Mouse (Mus musculus): Measurements from ENCODE around the gene Clrn1. TPM values are rescaled to one million over a fixed set of nuclear protein-coding genes. Genes with fewer than 3 reads are reported as not detected.
"Not testable (repeated sequence)": the region's sequence is repeated elsewhere in the genome, so short reads cannot be mapped to it uniquely, and the experiment has no call there.

The Clrn1 gene
- polyA plus RNA-seq, 1 experiment from 2014 or later, result 1.4 TPM

GRCm38 (mm10) chr3:58883511-58883907 lies 1.6 kb downstream of the Clrn1 start:
- Histone ChIP-seq H3K4me1 (peaks cover 12% of the 10 kb centered on the region; the same call in 1 of the 2 replicates), H3K4me2 (replicated peaks) (no peak overlapping the region), H3K9ac (replicated peaks) (no peak overlapping the region), H3K4me3 (no peak overlapping the region), H3K9me3 (no peaks in the 10 kb centered on the region), H3K27ac (replicated peaks) (no peak overlapping the region), H3K27me3 (no peaks in the 10 kb centered on the region), H3K36me3 (no peaks in the 10 kb centered on the region)
- ATAC-seq (replicated peaks), result no peak

GRCm38 (mm10) chr3:58882878-58883510 lies 2.1 kb downstream of the Clrn1 start:
- H3K27me3 ChIP-seq, result no peaks in the 10 kb centered on the region
- peaks cover 12% of the 10 kb centered on the region; the same call in 1 of the 2 replicates for H3K4me1 ChIP-seq
- no peak overlapping the region for H3K9ac ChIP-seq (replicated peaks)
- H3K4me2 ChIP-seq (replicated peaks), result no peak overlapping the region
- H3K36me3 ChIP-seq, result no peaks in the 10 kb centered on the region
- 14% methylated on average over 8 of the region's 8 CpGs for WGBS
- no peak overlapping the region for H3K4me3 ChIP-seq
- H3K9me3 ChIP-seq, result no peaks in the 10 kb centered on the region
- peak; percentile 33 for ATAC-seq (replicated peaks)
- H3K27ac ChIP-seq (replicated peaks), result no peak overlapping the region

DNA sequence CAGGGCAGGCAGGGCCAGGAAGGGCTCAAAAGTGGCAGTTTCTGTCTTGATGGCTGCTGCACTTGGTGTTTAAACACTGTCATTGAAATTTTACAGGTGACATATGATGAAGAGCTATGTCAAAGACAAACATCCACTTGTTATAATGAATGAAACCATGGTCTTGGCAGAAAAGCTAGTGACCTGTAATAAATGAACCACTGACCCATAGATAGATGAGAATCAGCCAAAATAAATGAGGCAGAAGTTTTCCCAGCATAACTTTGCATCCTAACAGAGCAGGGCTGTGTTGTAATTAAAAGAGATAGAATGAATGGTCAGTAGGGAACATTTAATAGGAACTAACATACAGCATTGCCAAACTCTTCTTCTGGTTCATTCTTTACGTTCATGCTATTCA lies 4.1 kb downstream of the Clrn1 start:
- Histone ChIP-seq H3K27ac (replicated peaks) (no peak overlapping the region), H3K4me1 (peaks cover 12% of the 10 kb centered on the region; the same call in 1 of the 2 replicates), H3K27me3 (no peaks in the 10 kb centered on the region), H3K4me3 (no peak overlapping the region), H3K9ac (replicated peaks) (no peak overlapping the region), H3K36me3 (no peaks in the 10 kb centered on the region), H3K9me3 (no peaks in the 10 kb centered on the region), H3K4me2 (replicated peaks) (no peak overlapping the region)
- 32% methylated on average over 1 of the region's 1 CpGs for WGBS
- ATAC-seq (replicated peaks), result no peak

GRCm38 (mm10) chr3:58880181-58880580 lies 5.0 kb downstream of the Clrn1 start:
- WGBS, result 68% methylated on average over 2 of the region's 2 CpGs
- Histone ChIP-seq H3K27ac (replicated peaks) (no peak overlapping the region), H3K36me3 (no peaks in the 10 kb centered on the region), H3K4me1 (peaks cover 12% of the 10 kb centered on the region; the same call in 1 of the 2 replicates), H3K4me2 (replicated peaks) (no peak overlapping the region), H3K9me3 (no peaks in the 10 kb centered on the region), H3K4me3 (no peak overlapping the region), H3K9ac (replicated peaks) (no peak overlapping the region), H3K27me3 (no peaks in the 10 kb centered on the region)
- no peak for ATAC-seq (replicated peaks)

GRCm38 (mm10) chr3:58871882-58872281 lies 13.3 kb downstream of the Clrn1 start:
- not testable (repeated sequence) for H3K4me2 ChIP-seq (replicated peaks); ATAC-seq (replicated peaks); H3K9ac ChIP-seq (replicated peaks); H3K36me3 ChIP-seq; H3K9me3 ChIP-seq; H3K27me3 ChIP-seq; H3K4me1 ChIP-seq; H3K27ac ChIP-seq (replicated peaks); H3K4me3 ChIP-seq
- WGBS, result 84% methylated on average over 2 of the region's 2 CpGs

DNA sequence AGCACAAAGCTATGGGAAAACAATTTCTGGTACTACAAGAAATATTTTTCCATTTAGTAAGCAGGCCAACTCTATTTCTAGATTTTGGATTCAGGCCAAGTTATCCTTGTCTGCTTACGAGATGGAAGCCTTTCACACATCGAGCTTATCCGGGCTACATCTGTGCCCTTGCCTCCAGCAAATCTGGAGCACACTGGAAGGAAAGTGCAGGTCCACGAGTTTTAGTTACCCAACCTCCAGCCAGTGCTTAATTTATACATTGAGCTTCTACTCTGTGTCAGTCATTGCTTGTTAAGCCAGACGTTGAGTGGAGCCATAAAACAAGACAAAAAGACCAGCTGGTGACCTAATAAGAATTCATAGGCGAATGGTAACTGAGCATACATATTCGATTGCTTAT lies 19.4 kb downstream of the Clrn1 start:
- Histone ChIP-seq H3K4me3 (no peak overlapping the region), H3K36me3 (no peaks in the 10 kb centered on the region), H3K4me2 (replicated peaks) (no peak overlapping the region), H3K9ac (replicated peaks) (no peak overlapping the region), H3K27ac (replicated peaks) (0 out of 2 replicates have a peak overlapping the region, but pooled peaks have one; percentile 1), H3K27me3 (no peaks in the 10 kb centered on the region), H3K4me1 (peaks cover 9% of the 10 kb centered on the region; the same call in 1 of the 2 replicates), H3K9me3 (no peaks in the 10 kb centered on the region)
- 27% methylated on average over 7 of the region's 7 CpGs for WGBS
- peak; percentile 92 for ATAC-seq (replicated peaks)

DNA sequence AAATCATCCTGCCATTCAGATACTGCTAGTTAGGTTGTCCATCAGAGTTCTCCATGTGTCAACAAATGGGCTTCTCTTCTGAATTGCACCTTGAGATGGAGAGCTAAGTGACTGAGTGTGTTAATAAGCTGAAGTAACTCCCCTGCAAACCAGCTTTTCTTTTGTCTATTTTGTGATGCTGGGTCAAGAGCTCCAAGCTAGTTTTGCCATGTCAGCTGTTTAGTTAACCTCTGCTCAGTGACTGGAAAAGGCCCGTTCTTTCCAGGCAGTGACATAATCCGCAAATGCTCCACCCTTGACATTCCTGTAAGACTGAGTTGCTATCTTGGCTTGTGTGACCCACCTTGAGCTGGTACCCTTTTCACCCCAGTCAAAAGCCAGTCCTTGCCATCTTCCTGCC lies 22.2 kb downstream of the Clrn1 start:
- 72% methylated on average over 2 of the region's 2 CpGs for WGBS
- no peak overlapping the region for H3K4me3 ChIP-seq
- no peak overlapping the region for H3K27ac ChIP-seq (replicated peaks)
- no peak overlapping the region for H3K4me2 ChIP-seq (replicated peaks)
- no peaks in the 10 kb centered on the region for H3K9me3 ChIP-seq
- ATAC-seq (replicated peaks), result no peak
- no peaks in the 10 kb centered on the region for H3K36me3 ChIP-seq
- no peaks in the 10 kb centered on the region for H3K27me3 ChIP-seq
- H3K9ac ChIP-seq (replicated peaks), result no peak overlapping the region
- peaks cover 9% of the 10 kb centered on the region; the same call in 1 of the 2 replicates for H3K4me1 ChIP-seq

- ATAC-seq (replicated peaks), result peak; percentile 72; the same call in 1 of the 2 replicates
- Histone ChIP-seq H3K27ac (replicated peaks) (no peak overlapping the region), H3K9me3 (no peaks in the 10 kb centered on the region), H3K36me3 (no peaks in the 10 kb centered on the region), H3K9ac (replicated peaks) (no peak overlapping the region), H3K27me3 (no peaks in the 10 kb centered on the region), H3K4me3 (no peak overlapping the region), H3K4me1 (no peaks in the 10 kb centered on the region), H3K4me2 (replicated peaks) (no peak overlapping the region)
- 60% methylated on average over 1 of the region's 1 CpGs for WGBS
Observed at GRCm38 (mm10) chr3:58843415-58843814, 41.7 kb downstream of the Clrn1 start.

DNA sequence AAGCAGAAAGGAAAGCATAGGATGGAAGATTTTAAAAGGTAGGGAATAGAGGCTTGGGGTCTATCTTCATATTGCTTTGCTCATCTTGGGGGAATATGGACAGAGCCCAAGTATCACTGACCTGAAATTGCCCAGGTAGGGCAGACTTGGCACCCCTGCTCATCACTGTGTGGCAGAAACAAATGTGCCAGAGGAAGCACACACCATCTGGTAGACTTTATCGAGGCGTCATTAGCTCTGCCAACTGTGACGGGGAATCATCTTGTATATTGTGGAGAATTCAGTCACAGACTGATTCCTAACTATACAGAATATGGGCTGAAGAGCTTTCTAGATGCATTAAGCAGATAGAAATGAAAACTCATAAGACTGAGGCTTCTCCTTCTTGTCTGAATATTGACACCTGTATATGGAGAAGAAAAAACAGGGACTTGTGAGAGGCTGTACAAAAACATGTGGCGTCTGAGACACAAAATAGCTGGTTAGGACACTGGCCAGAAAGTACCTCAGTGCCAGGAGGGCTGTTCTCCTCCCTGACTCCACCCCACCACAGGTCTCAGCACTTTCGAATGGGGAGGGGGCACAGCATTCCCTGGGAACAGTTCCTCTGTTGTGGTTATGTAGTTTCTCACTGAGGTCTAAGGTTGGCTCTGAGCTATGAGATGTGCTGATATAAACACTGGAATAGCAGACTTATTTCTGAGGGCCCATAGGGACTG lies 51.5 kb downstream of the Clrn1 start:
- Histone ChIP-seq H3K27me3 (no peaks in the 10 kb centered on the region), H3K4me3 (no peak overlapping the region), H3K27ac (replicated peaks) (no peak overlapping the region), H3K9me3 (no peaks in the 10 kb centered on the region), H3K4me2 (replicated peaks) (no peak overlapping the region), H3K4me1 (no peaks in the 10 kb centered on the region), H3K9ac (replicated peaks) (no peak overlapping the region), H3K36me3 (no peaks in the 10 kb centered on the region)
- ATAC-seq (replicated peaks), result peak; percentile 72
- 71% methylated on average over 5 of the region's 5 CpGs for WGBS

GRCm38 (mm10) chr3:58832888-58833287 lies 52.3 kb downstream of the Clrn1 start:
- H3K27me3 ChIP-seq, result no peaks in the 10 kb centered on the region
- H3K4me1 ChIP-seq, result no peaks in the 10 kb centered on the region
- WGBS, result 68% methylated on average over 2 of the region's 2 CpGs
- H3K4me3 ChIP-seq, result no peak overlapping the region
- no peak overlapping the region for H3K9ac ChIP-seq (replicated peaks)
- H3K4me2 ChIP-seq (replicated peaks), result no peak overlapping the region
- no peaks in the 10 kb centered on the region for H3K36me3 ChIP-seq
- no peaks in the 10 kb centered on the region for H3K9me3 ChIP-seq
- no peak for ATAC-seq (replicated peaks)
- no peak overlapping the region for H3K27ac ChIP-seq (replicated peaks)

DNA sequence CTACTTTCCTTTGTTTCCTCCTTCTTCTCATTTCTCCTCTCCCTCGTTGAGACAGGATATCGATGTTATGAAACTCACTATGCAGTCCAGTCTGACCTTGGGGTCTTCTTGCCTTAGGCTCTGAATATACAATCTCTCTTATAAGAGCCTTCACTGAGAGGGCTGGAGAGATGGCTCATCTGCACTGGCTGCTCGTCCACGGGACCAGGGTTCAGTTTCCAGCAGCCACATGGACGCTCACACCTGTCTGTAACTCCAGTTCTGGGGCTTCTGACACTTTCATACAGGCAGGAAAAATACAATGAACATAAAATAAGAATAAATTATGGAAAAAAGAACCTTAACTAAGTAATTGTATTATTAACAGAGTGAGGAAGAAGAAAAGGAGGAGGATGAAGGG lies 53.6 kb downstream of the Clrn1 start:
- Histone ChIP-seq H3K27me3 (no peaks in the 10 kb centered on the region), H3K27ac (replicated peaks) (no peak overlapping the region), H3K36me3 (no peaks in the 10 kb centered on the region), H3K4me3 (no peak overlapping the region), H3K4me1 (no peaks in the 10 kb centered on the region), H3K4me2 (replicated peaks) (no peak overlapping the region), H3K9me3 (no peaks in the 10 kb centered on the region), H3K9ac (replicated peaks) (no peak overlapping the region)
- 93% methylated on average over 5 of the region's 5 CpGs for WGBS
- no peak for ATAC-seq (replicated peaks)

DNA sequence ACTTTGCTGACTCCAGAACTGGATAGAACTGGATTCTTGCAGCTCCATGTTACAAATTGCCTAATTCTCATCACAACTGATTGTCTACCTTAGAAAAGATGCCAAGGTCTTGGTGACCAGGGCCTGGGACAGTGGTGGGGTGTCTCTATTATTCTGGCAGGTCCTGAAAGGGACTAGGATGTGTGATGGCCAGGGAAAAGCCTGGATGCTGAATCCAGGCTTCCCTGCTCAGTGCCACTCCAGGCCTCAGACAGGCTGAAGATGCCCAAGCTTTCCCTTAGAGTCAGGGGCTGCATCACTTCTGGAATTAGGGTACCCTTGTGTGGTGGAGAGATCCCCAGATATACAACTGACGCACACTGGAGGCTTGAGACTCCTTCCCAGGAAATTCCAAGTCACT lies 55.2 kb downstream of the Clrn1 start:
- Histone ChIP-seq H3K4me3 (no peak overlapping the region), H3K4me2 (replicated peaks) (no peak overlapping the region), H3K9ac (replicated peaks) (no peak overlapping the region), H3K27me3 (no peaks in the 10 kb centered on the region), H3K36me3 (no peaks in the 10 kb centered on the region), H3K4me1 (no peaks in the 10 kb centered on the region), H3K9me3 (no peaks in the 10 kb centered on the region), H3K27ac (replicated peaks) (no peak overlapping the region)
- no peak for ATAC-seq (replicated peaks)
- WGBS, result 88% methylated on average over 1 of the region's 1 CpGs
